Comparison of ENCODE assay signal across 8 mouse cellular contexts in the genomic region with DNA sequence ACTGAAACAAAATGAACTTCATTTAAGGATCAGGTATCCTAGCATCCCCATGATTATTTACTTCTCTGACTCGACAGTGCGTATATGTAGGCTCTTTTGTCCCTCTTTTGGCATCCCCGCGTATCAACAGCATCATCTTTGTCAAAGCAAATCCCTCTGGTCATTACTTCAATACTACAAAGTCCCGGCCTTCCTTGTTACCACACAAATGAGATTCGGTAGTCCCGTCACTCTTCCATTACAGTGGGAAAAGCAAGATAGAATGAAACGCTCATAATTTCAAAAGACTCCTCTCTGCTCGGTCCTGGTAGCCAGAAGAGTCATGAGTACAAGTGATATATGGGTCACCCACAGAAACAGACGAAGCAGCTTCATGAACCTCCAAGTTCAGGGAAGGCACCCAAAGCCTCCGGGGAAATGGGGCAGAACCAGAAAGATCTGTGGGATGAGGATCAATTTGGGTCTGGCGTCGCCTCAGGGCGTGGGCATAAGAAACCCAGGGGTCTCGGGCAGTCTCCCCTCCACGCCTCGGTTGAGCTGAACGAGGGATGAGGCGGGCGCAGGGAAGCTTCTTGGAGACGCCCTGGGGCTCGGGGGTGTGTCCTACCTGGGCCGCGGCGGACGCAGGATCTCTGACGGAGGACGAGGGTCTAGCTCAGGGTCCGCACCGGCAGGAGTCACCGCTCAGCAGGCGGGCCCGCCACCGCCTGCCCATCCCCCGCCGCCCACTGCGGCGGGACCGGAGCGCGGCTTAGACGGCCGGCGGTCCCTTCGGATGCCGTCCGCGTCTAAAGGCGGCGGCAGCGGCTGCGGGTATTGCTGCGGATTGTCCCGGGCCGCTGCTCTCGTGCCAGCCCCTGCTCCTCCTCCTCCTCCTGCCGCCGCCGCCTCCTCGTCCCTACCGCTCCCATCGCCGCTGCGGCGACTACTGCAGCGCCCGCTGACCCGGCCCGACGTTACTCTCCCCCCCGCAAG. TPM values are rescaled to one million over a fixed set of nuclear protein-coding genes. Genes with fewer than 3 reads are reported as not detected.
A peak's percentile ranks its signal among the peaks of the same experiment; 100 is the strongest.
DNase-seq lines count a peak whose midpoint lies in the region; ATAC-seq and TF ChIP-seq lines count a peak whose summit lies in the region.

A gene (minus strand): TSS at position 680 of the 975 bp plus-strand sequence.

- peak within 1 kb of the TSS; percentile 70 for H3K9ac ChIP-seq in ES-Bruce4 (ENCODE audit: low read depth, poor library complexity, severe bottlenecking)
- peak within 1 kb of the TSS; percentile 88 for H3K9ac ChIP-seq in embryonic facial prominence, embryonic 13.5 days
- peak within 1 kb of the TSS; percentile 93 for H3K9ac ChIP-seq in heart, embryonic 15.5 days

- no peaks in the 10 kb centered on the region for H3K36me3 ChIP-seq in ES-Bruce4 (ENCODE audit: control insufficient read depth, insufficient read depth, low read length, poor library complexity, severe bottlenecking)
- H3K36me3 ChIP-seq in embryonic facial prominence, embryonic 13.5 days = no peaks in the 10 kb centered on the region
- H3K36me3 ChIP-seq in heart, embryonic 15.5 days = no peaks in the 10 kb centered on the region

- peak within 1 kb of the TSS; percentile 94 for H3K4me3 ChIP-seq in ES-Bruce4 (ENCODE audit: low read depth, low read length)
- peak within 1 kb of the TSS; percentile 87 for H3K4me3 ChIP-seq in embryonic facial prominence, embryonic 13.5 days
- peak within 1 kb of the TSS; percentile 99 for H3K4me3 ChIP-seq in heart, embryonic 15.5 days

- peak; percentile 61; the same call in 1 of the 2 replicates for ATAC-seq in embryonic facial prominence, embryonic 13.5 days (ENCODE audit: insufficient number of reproducible peaks, insufficient read depth, low FRiP score, low TSS enrichment, low read depth)
- peak; percentile 48 for ATAC-seq in heart, embryonic 15.5 days (replicated peaks; ENCODE audit: insufficient number of reproducible peaks, insufficient read depth, low FRiP score, low read depth)

- peak; percentile 64 for DNase-seq in adrenal gland, postnatal 10 days
- peak in 1 of 2 experiments; percentile 46 for DNase-seq in layer of hippocampus, postnatal 10 days (ENCODE audit: low spot score in 2 of 2)
- DNase-seq in lung, postnatal 14 days = peak; percentile 49
- DNase-seq in retina, embryonic 14.5 days (ENCODE audit: low spot score) = peak; percentile 63
- DNase-seq in yolk sac, embryonic 10.5 days (ENCODE audit: low spot score) = peak; percentile 58

- no peak for TF ChIP-seq CTCF in ES-Bruce4 (IDR thresholded peaks at IDR 0.05; ENCODE audit: low read depth, low read length)

- TF ChIP-seq EP300 in ES-Bruce4 (IDR thresholded peaks at IDR 0.05; ENCODE audit: insufficient read depth, low read depth, low read length) = no peak

- H3K27me3 ChIP-seq in ES-Bruce4 (ENCODE audit: control insufficient read depth, insufficient read depth, low read length, poor library complexity, severe bottlenecking) = no peaks in the 10 kb centered on the region
- no peaks in the 10 kb centered on the region for H3K27me3 ChIP-seq in embryonic facial prominence, embryonic 13.5 days
- H3K27me3 ChIP-seq in heart, embryonic 15.5 days = no peaks in the 10 kb centered on the region

- TF ChIP-seq POLR2A in ES-Bruce4 (IDR thresholded peaks at IDR 0.05; ENCODE audit: insufficient read depth, low read length) = no peak

- peak within 1 kb of the TSS; percentile 85 for H3K4me2 ChIP-seq in embryonic facial prominence, embryonic 13.5 days
- H3K4me2 ChIP-seq in heart, embryonic 15.5 days = peak within 1 kb of the TSS; percentile 90

- WGBS in embryonic facial prominence, embryonic 13.5 days = under 1% methylated on average over 60 of the region's 71 CpGs
- under 1% methylated on average over 69 of the region's 71 CpGs for WGBS in heart, embryonic 15.5 days

- no peaks in the 10 kb centered on the region for H3K9me3 ChIP-seq in ES-Bruce4 (replicated peaks; ENCODE audit: control insufficient read depth, insufficient read depth, low read length, poor library complexity, severe bottlenecking)
- no peaks in the 10 kb centered on the region for H3K9me3 ChIP-seq in embryonic facial prominence, embryonic 13.5 days
- no peaks in the 10 kb centered on the region for H3K9me3 ChIP-seq in heart, embryonic 15.5 days (replicated peaks)

- no peaks in the 10 kb centered on the region for H3K4me1 ChIP-seq in ES-Bruce4 (ENCODE audit: control insufficient read depth, insufficient read depth, low read length)
- H3K4me1 ChIP-seq in embryonic facial prominence, embryonic 13.5 days = 0 out of 2 replicates have a peak, but pooled peaks cover 6% of the 10 kb centered on the region
- peaks cover 8% of the 10 kb centered on the region; the same call in 1 of the 2 replicates for H3K4me1 ChIP-seq in heart, embryonic 15.5 days (replicated peaks)

- H3K27ac ChIP-seq in ES-Bruce4 (ENCODE audit: insufficient read depth, low read length) = no peak within 1 kb of the TSS
- peak within 1 kb of the TSS; percentile 76 for H3K27ac ChIP-seq in embryonic facial prominence, embryonic 13.5 days
- H3K27ac ChIP-seq in heart, embryonic 15.5 days = peak within 1 kb of the TSS; percentile 76

RNA-seq across cellular contexts. Expression of the gene that starts here (rescaled TPM):
- polyA plus RNA-seq in ES-Bruce4 (2011; ENCODE audit: insufficient read depth, insufficient read length, low read depth, missing spikeins) = 17.0 and 19.7 TPM in 2 replicates
- 10 to 100 TPM; 13.2 to 20.8 TPM for total RNA-seq in adrenal gland, postnatal 10 days (2021)
- 6.8 and 9.9 TPM in 2 replicates for polyA plus RNA-seq in embryonic facial prominence, embryonic 13.5 days (2015; fragmentation: Nextera tagmentation; extraction: Ambion mirVana)
- polyA plus RNA-seq in heart, embryonic 15.5 days (2015; fragmentation: Nextera tagmentation; extraction: Ambion mirVana) = 4.3 and 6.5 TPM in 2 replicates
- 10 to 100 TPM; 26.6 to 30.8 TPM for total RNA-seq in layer of hippocampus, postnatal 10 days (2021)
